Mouse (Mus musculus): ENCODE measurements around the gene Mbnl2.

GRCm38 (mm10) chr14:120390231-120390944 lies 114.9 kb downstream of the Mbnl2 start:
- TF ChIP-seq CTCF (IDR thresholded peaks at IDR 0.05; ENCODE audit: borderline replicate concordance, control insufficient read depth, extremely low read depth, insufficient read depth, low read length, poor library complexity) (no peak), POLR2A (IDR thresholded peaks at IDR 0.05; ENCODE audit: control insufficient read depth, extremely low read depth, insufficient read depth, low read length, poor library complexity) (no peak)

Measured in thymus, adult 2 months (tissue).